Mouse (Mus musculus) spleen, adult 2 months (tissue): ENCODE data around the gene Sorcs3.

Experiments used
- CTCF ChIP-seq: fragments of 200-500 bp; IDR thresholded peaks from 2 replicates; pipeline ENCODE4 v1.5.1; 2011; ENCODE audit warnings: mild to moderate bottlenecking, inconsistent platforms; ENCODE audit not compliant: insufficient read depth, insufficient read length, insufficient replicate concordance; ENCODE audit errors: extremely low read depth
- POLR2A ChIP-seq: fragments of 200-500 bp; IDR thresholded peaks from 2 replicates; pipeline ENCODE4 v1.6.1; 2011; ENCODE audit warnings: low read depth, low read length, inconsistent platforms

DNA sequence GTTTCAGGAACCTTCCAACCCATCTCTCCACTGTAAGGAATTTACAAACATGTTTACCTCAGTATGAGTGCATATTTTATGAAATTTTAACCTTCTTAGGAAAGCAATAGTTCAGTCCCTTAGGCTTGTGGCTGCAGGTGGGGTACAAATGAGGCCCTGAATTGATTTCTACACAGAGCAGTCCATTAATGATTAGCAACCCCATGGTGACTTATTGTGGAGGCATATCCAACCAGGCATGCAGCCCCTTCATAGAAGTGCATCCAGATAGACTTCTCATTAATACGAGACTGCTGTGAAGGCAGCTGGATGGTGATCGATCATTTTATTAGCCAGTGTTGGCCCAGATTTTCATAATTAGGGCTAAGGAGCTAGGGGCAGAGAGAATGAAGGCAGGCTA, 480.5 kb downstream of the Sorcs3 start:
- no peak for TF ChIP-seq CTCF
- TF ChIP-seq POLR2A: no peak
